In genomic region chr7:86816466-86816865, GRCm38 (mm10) we compare ENCODE assay signal across 24 mouse cellular contexts. TPM values are rescaled to one million over a fixed set of nuclear protein-coding genes. Genes with fewer than 3 reads are reported as not detected.
"Had no signal": no experiment of that assay in that cellular context is flagged by ENCODE, and none has a peak within 500 bp of the region (broad histone marks: within the 10 kb centered on the region; RNA-seq: fewer than 3 reads in every experiment).

No protein-coding gene starts in this region.

- H3K4me3 ChIP-seq: neural tube, embryonic 15.5 days; stomach, embryonic 15.5 days had no signal

- H3K9me3 ChIP-seq: neural tube, embryonic 15.5 days; stomach, embryonic 15.5 days had no signal

- DNase-seq: retina, postnatal 1 day; right cerebral cortex, adult 18-20 months; right cerebral cortex, postnatal 14 days; right cerebral cortex, postnatal 25 days; right cerebral cortex, postnatal 4 days; spleen, adult 18-20 months; thymus, adult 18-20 months; thymus, adult 2 months; thymus, postnatal 14 days; thymus, postnatal 25 days; thymus, postnatal 36 days; thymus, postnatal 4 days had no signal

- H3K9ac ChIP-seq: neural tube, embryonic 15.5 days; stomach, embryonic 15.5 days had no signal

- H3K27ac ChIP-seq: neural tube, embryonic 15.5 days; stomach, embryonic 15.5 days; stomach, postnatal 0 days had no signal

- H3K36me3 ChIP-seq: neural tube, embryonic 15.5 days; stomach, embryonic 15.5 days had no signal

- H3K4me1 ChIP-seq: neural tube, embryonic 15.5 days; stomach, embryonic 15.5 days had no signal

RNA-seq across cellular contexts. Expression of gene Vmn2r77, which starts 21.6 kb away (rescaled TPM):
- total RNA-seq: neutrophil, adult 5-6 weeks had no signal
- polyA plus RNA-seq: neural tube, embryonic 14.5 days; neural tube, embryonic 15.5 days; small intestine, adult 2 months; spleen, adult 2 months; stomach, embryonic 14.5 days; stomach, embryonic 15.5 days; stomach, embryonic 16.5 days; stomach, postnatal 0 days; testis, adult 2 months; thymus, adult 2 months; thymus, postnatal 0 days; urinary bladder, adult 2 months had no signal

RNA-seq across cellular contexts. Expression of gene Folh1, which starts 40.7 kb away (rescaled TPM):
- total RNA-seq: neutrophil, adult 5-6 weeks had no signal
- polyA plus RNA-seq: small intestine, adult 2 months; stomach, embryonic 14.5 days had no signal
